Mouse (Mus musculus) cerebellum, adult 2 months (tissue): ENCODE measurements around the gene Btnl6.

ENCODE experiments used
- CTCF ChIP-seq: fragments of 200-500 bp; IDR thresholded peaks from 2 replicates; pipeline ENCODE4 v1.5.1; 2011; ENCODE audit warnings: low read depth, mild to moderate bottlenecking, control low read depth, low read length, moderate library complexity, borderline replicate concordance; ENCODE audit not compliant: insufficient read depth
- POLR2A ChIP-seq: fragments of 200-500 bp; IDR thresholded peaks from 2 replicates; pipeline ENCODE4 v1.6.1; 2011; ENCODE audit warnings: low read length, control low read depth, borderline replicate concordance; ENCODE audit not compliant: insufficient read depth

GRCm38 (mm10) chr17:34470491-34470890 is 46.7 kb downstream of the Btnl6 start:
- no peak for TF ChIP-seq CTCF
- no peak for TF ChIP-seq POLR2A
